ENCODE assay signal across 9 mouse cellular contexts in genomic region chr6:54812276-54812675, GRCm38 (mm10). TPM values are rescaled to one million over a fixed set of nuclear protein-coding genes. Genes with fewer than 3 reads are reported as not detected.
A peak's percentile ranks its signal among the peaks of the same experiment; 100 is the strongest.
DNase-seq lines count a peak whose midpoint lies in the region; ATAC-seq lines count a peak whose summit lies in the region.
"Had no signal": no experiment of that assay in that cellular context is flagged by ENCODE, and none has a peak within 500 bp of the region (broad histone marks: within the 10 kb centered on the region; RNA-seq: fewer than 3 reads in every experiment).

No protein-coding gene starts in this region.

- intact Hi-C loops in heart, postnatal 10 days (cut with DNase I): loop anchor here (5.0 to 10.0 kb wide), 2 partner anchors 100 to 217 kb away; partner anchors contain the start of genes Fkbp14 and Plekha8

- peak; percentile 15 to 51 for DNase-seq in adrenal gland, postnatal 36 days
- DNase-seq in adrenal gland, postnatal 4 days (ENCODE audit: low spot score in 2 of 2): no peak
- DNase-seq in lung, adult 18-20 months: peak; percentile 47 to 60
- DNase-seq in lung, postnatal 25 days (ENCODE audit: low spot score): no peak
- DNase-seq in heart, postnatal 10 days: peak; percentile 43 to 57
- DNase-seq in lung, postnatal 10 days: peak; percentile 77
- DNase-seq in thymus, adult 18-20 months: no peak
- DNase-seq: spleen, adult 18-20 months had no signal

- no peak for ATAC-seq in CD4-positive, CD25-positive, alpha-beta regulatory T cell, adult 4 months

RNA-seq across cellular contexts. Expression of gene Znrf2, which starts 4.4 kb away (rescaled TPM):
- total RNA-seq in adrenal gland, postnatal 36 days (2021): 10 to 100 TPM; 36.9 to 53.2 TPM
- total RNA-seq in adrenal gland, postnatal 4 days (2021): 10 to 100 TPM; 34.0 to 34.4 TPM
- 10 to 100 TPM; 24.0 to 27.6 TPM for total RNA-seq in heart, postnatal 10 days (2021)
- polyA plus RNA-seq in CD4-positive, CD25-positive, alpha-beta regulatory T cell, adult 4 months (2017; shearing (Covaris generic)): 10 to 100 TPM; 22.9 to 26.1 TPM

Comparison
In these comparisons a context has a peak if more than half of its experiments do, and no peak if none do; other contexts are left out.
1. DNase-seq: peak in adrenal gland, postnatal 36 days (2 of 2), lung, adult 18-20 months (2 of 2), heart, postnatal 10 days (2 of 2) and lung, postnatal 10 days (single experiment); none in adrenal gland, postnatal 4 days (0 of 2), lung, postnatal 25 days (single experiment) and thymus, adult 18-20 months (0 of 2).